Mouse (Mus musculus) natural killer cell, adult 2 months (primary cell): ENCODE results near the gene Tdg.
"Not testable (repeated sequence)": the region's sequence is repeated elsewhere in the genome, so short reads cannot be mapped to it uniquely, and the experiment has no call there.

Source experiments
- DNase-seq, 2 experiments: peaks; one replicate each; pipeline ENCODE4 v3.0.0; 2022; ENCODE audit warnings: low spot score in 2 of 2

Tdg gene

DNA sequence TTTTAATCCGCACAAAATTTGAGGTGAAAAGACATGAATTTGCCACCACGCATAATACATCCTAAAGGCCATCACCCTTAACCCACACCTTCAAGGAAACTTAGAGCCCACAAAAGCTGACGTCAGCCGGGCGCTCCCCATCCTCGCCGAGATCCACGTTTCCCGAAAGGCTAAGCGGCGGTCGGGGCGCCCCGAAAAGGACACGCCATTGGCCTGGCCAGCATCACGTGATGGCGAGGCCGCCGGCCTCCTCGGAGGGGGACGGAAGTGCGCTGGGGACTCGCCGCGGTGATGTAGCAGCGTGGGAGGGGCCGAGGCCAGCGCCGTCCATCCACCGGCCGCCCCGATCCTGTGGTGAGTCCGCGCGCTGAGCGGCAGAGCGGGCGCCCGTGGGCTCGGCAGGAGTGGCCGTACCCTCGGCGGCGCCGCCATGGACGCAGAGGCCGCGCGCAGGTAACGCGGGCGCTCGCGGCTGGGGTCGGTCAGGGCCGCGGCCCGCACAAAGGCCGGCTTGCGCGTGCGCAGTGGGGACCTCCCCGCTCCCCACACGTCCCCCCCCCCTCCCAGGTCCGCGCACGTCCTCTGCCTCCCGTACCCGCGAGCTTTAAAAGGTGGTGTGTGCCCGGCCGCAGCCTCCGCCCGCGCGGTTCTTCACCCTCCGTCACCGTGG, at the start of gene Tdg:
TSS of gene Tdg (plus strand) at position 243 of the 670 bp plus-strand sequence.
- DNase-seq, result peak; percentile 91 to 93

- not testable (repeated sequence) for DNase-seq
These were observed 40.0 kb upstream of the Tdg start for GRCm38 (mm10) chr10:82589673-82590072.

- not testable (repeated sequence) for DNase-seq
These were observed 35.2 kb upstream of the Tdg start for GRCm38 (mm10) chr10:82594421-82594820.

GRCm38 (mm10) chr10:82622235-82622634, 7.4 kb upstream of the Tdg start:
- DNase-seq, result no peak

- peak; percentile 85 to 87 for DNase-seq
These were observed 6.7 kb upstream of the Tdg start, which contains the start of gene 1190007I07Rik for GRCm38 (mm10) chr10:82622671-82623552. Gene 1190007I07Rik (minus strand): TSS chr10:82623228.

GRCm38 (mm10) chr10:82623553-82623932, 6.1 kb upstream of the Tdg start:
- DNase-seq, result not testable (repeated sequence)

DNA sequence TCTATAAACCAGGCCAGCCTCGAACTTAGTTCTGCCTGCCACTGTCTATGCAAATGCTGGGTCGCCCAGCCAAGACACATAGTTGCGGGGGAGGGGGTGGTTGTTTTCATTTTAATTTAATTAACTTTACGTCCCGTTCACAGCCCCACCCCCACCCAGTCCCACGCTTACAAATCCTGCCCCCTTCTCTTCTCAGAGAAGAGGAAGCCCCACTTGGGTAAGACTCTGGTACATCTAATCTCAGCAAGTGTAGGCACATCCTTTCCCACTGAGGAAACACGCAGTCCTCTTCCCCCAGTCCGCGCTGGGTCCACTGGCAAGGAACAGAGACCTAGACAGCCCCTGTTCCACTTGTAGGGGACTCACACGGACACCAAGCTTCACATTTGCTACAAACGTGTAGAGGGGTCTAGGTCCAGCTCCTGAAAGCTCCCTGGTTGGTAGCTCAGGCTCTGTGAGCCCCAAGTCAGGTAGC, 480 bp upstream of the Tdg start:
- no peak for DNase-seq

- no peak for DNase-seq
These were observed 869 bp downstream of the Tdg start for GRCm38 (mm10) chr10:82630497-82630896.

- DNase-seq, result no peak
These were observed 1.5 kb downstream of the Tdg start for GRCm38 (mm10) chr10:82631133-82631532.

- DNase-seq, result no peak
These were observed 3.1 kb downstream of the Tdg start for GRCm38 (mm10) chr10:82632496-82633280.

- DNase-seq, result no peak
These were observed 4.7 kb downstream of the Tdg start for GRCm38 (mm10) chr10:82634348-82634747.

DNA sequence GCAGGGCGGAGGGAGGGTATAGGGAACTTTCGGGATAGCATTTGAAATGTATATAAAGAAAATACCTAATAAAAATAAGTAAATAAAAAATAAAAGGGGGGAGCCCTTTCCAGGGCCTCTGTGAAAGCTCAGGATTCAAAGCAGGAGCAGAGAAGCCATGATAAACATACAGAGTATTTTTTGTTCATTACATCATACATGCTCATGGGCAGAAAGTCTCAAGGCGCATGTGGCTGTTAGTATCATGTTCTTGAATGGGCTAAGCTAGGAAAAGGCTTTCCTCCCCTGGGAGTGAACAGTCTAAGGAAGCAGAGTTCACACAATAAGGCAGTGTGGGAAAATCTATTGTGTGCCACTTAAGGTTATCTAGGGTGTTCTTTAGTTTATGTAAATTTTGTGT, 6.7 kb downstream of the Tdg start:
- no peak for DNase-seq

- no peak for DNase-seq
These were observed 9.5 kb downstream of the Tdg start for GRCm38 (mm10) chr10:82639032-82639698.

GRCm38 (mm10) chr10:82641481-82641880, 11.9 kb downstream of the Tdg start:
- no peak for DNase-seq

DNA sequence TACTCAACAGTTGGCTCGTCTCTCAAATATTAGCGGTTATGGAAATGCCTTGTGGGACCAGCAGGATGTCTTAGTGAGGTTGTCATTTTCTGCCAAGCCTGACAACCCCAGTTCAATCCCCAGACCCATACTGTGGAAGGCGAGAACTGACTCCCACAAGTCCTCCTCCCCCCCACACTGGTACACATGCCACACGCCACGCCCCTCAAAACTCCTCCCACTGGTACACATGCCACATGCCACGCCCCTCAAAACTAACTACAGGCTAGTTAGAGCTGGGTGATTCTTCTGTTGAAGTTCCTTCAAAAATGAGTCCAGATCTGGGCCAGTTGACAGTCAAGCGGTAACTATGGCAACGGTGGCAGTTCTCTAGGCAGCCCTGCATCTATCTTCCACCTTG, 16.5 kb downstream of the Tdg start:
- no peak for DNase-seq

GRCm38 (mm10) chr10:82647205-82647811, 17.7 kb downstream of the Tdg start:
- DNase-seq, result no peak

GRCm38 (mm10) chr10:82651221-82651620, 21.6 kb downstream of the Tdg start:
- DNase-seq, result no peak

- no peak for DNase-seq
These were observed 23.0 kb downstream of the Tdg start for GRCm38 (mm10) chr10:82652625-82653024.

GRCm38 (mm10) chr10:82654581-82654980, 25.0 kb downstream of the Tdg start:
- no peak for DNase-seq

DNA sequence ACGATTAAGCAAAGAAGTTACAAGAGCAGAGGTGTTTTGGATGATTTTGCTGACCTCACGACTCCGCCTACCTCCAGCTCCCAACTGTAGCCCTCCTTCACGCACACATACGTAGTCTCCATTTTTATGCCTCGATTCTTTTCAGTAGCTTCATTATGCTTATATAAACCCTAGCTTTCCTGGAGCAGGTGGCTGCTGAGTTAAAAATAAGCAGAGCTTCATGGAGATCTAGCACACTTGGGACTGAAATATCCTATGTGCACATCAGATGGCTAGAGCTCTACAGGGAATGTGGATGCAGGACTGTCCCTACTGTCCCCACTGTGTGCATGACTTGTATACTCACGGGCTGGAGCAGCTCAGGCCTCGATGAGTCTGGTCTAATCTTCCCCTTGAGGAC, 32.2 kb downstream of the Tdg start:
- DNase-seq, result no peak
